Mouse (Mus musculus) megakaryocyte, embryonic 14.5 days (primary cell): ENCODE data around the gene Prdm2. TPM values are rescaled to one million over a fixed set of nuclear protein-coding genes. Genes with fewer than 3 reads are reported as not detected.

Experiments
- H3K27me3 ChIP-seq: replicated peaks from 2 replicates; pipeline ENCODE3; 2012; ENCODE audit warnings: inconsistent platforms
- H3K36me3 ChIP-seq: replicated peaks from 2 replicates; pipeline ENCODE3; 2012; ENCODE audit warnings: low read length, inconsistent platforms, mixed read lengths
- H3K4me1 ChIP-seq: 2 replicates; pipeline ENCODE4 v1.6.1; 2012; ENCODE audit warnings: inconsistent platforms
- H3K4me3 ChIP-seq: replicated peaks from 2 replicates; pipeline ENCODE3; 2012; ENCODE audit warnings: moderate library complexity, mild to moderate bottlenecking, inconsistent platforms
- H3K9me3 ChIP-seq: 2 replicates; pipeline ENCODE4 v1.6.1; 2012; ENCODE audit warnings: inconsistent platforms
- FLI1 ChIP-seq: IDR thresholded peaks from 2 replicates; pipeline ENCODE4 v1.6.1; 2012; ENCODE audit warnings: low read length, inconsistent platforms, mixed read lengths
- GATA1 ChIP-seq: IDR thresholded peaks from 3 replicates; pipeline ENCODE4 v1.6.1; 2012; ENCODE audit warnings: mixed read lengths, low read length, inconsistent platforms, borderline replicate concordance
- polyA plus RNA-seq: library from polyadenylated mRNA; stranded (reverse); fragments of >175 nt; gene quantifications from 2 replicates; pipeline ENCODE4 v1.2.3, GENCODE M21; 2012; ENCODE audit warnings: low replicate concordance; ENCODE audit not compliant: insufficient read depth

The Prdm2 gene
- polyA plus RNA-seq, 1 experiment, result 4.5 TPM

- peaks cover 18% of the 10 kb centered on the region for H3K9me3 ChIP-seq
- H3K4me1 ChIP-seq, result peaks cover 12% of the 10 kb centered on the region
- H3K36me3 ChIP-seq, result no peaks in the 10 kb centered on the region
- TF ChIP-seq FLI1, result no peak
- TF ChIP-seq GATA1, result no peak
- H3K4me3 ChIP-seq, result no peak overlapping the region
- no peaks in the 10 kb centered on the region for H3K27me3 ChIP-seq
Measured at GRCm38 (mm10) chr4:143239117-143239516, 26.3 kb upstream of the Prdm2 start.

- no peaks in the 10 kb centered on the region for H3K27me3 ChIP-seq
- H3K4me1 ChIP-seq, result peaks cover 12% of the 10 kb centered on the region
- peak overlapping the region; percentile 71 for H3K4me3 ChIP-seq
- TF ChIP-seq FLI1 (no peak), GATA1 (no peak)
- no peaks in the 10 kb centered on the region for H3K36me3 ChIP-seq
- peaks cover 22% of the 10 kb centered on the region for H3K9me3 ChIP-seq
Measured at GRCm38 (mm10) chr4:143238241-143239031, 25.6 kb upstream of the Prdm2 start.

GRCm38 (mm10) chr4:143231790-143232422, 19.1 kb upstream of the Prdm2 start:
- peaks cover 20% of the 10 kb centered on the region for H3K9me3 ChIP-seq
- TF ChIP-seq FLI1, result no peak
- no peak for TF ChIP-seq GATA1
- no peaks in the 10 kb centered on the region for H3K4me1 ChIP-seq
- peak overlapping the region; percentile 18 for H3K4me3 ChIP-seq
- H3K27me3 ChIP-seq, result peaks cover 2% of the 10 kb centered on the region
- H3K36me3 ChIP-seq, result no peaks in the 10 kb centered on the region

- H3K9me3 ChIP-seq, result peaks cover 20% of the 10 kb centered on the region
- TF ChIP-seq GATA1 (no peak), FLI1 (no peak)
- no peaks in the 10 kb centered on the region for H3K36me3 ChIP-seq
- no peaks in the 10 kb centered on the region for H3K4me1 ChIP-seq
- no peak overlapping the region for H3K4me3 ChIP-seq
- H3K27me3 ChIP-seq, result peaks cover 2% of the 10 kb centered on the region
Measured at GRCm38 (mm10) chr4:143231110-143231509, 18.3 kb upstream of the Prdm2 start.

GRCm38 (mm10) chr4:143227976-143228375, 15.2 kb upstream of the Prdm2 start:
- Histone ChIP-seq H3K4me3 (no peak overlapping the region), H3K9me3 (peaks cover under 1% of the 10 kb centered on the region; the same call in 1 of the 2 replicates), H3K4me1 (no peaks in the 10 kb centered on the region), H3K36me3 (no peaks in the 10 kb centered on the region), H3K27me3 (peaks cover 5% of the 10 kb centered on the region)
- TF ChIP-seq GATA1 (no peak), FLI1 (no peak)

DNA sequence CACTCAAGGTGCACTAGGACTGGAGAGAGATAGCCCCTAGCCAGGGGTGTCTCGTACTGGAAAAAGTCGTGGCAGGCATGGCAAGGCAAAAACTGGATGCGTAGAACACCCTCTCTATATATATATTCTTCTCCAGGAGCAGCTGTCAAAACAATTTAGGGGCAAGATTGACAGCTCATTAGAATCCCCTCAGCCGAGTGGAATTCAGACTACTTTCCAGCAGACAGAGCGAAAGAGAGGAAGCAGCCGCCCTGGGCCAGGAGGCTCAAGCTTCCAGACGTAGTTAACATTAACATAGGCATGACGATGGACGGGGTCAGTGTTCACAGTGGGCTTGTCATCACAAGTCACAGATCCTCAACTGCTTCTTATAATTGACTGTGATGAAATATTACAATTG, 13.1 kb upstream of the Prdm2 start:
- H3K9me3 ChIP-seq, result no peaks in the 10 kb centered on the region
- TF ChIP-seq GATA1, result no peak
- no peak for TF ChIP-seq FLI1

DNA sequence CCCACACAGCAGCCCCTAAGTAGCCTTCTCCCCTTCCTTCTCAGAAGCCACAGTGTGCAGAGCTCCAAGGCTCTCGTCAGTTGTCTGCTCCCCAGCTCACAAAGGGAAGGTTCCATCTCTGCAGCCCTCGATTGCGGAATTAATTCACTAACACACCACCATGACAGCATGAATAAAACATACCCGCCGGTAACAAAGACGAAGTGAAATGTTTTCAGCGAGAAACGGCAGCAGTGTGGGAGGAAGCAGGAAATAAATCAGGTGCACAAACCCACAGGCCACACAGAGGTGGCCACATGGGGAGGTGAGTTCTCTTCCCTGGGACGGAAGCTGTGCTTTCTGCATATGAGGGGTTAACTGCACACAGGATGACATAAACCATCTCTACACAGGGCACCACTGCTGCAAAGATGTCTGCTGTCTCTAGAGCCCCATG, 6.5 kb upstream of the Prdm2 start:
- no peak overlapping the region for H3K4me3 ChIP-seq
- peaks cover 4% of the 10 kb centered on the region; the same call in 1 of the 2 replicates for H3K4me1 ChIP-seq
- no peaks in the 10 kb centered on the region for H3K36me3 ChIP-seq
- peaks cover 20% of the 10 kb centered on the region for H3K27me3 ChIP-seq
- H3K9me3 ChIP-seq, result peaks cover 3% of the 10 kb centered on the region; the same call in 1 of the 2 replicates
- TF ChIP-seq FLI1 (no peak), GATA1 (no peak)

More for the DNA sequence above, 13.1 kb upstream of the Prdm2 start:
- Histone ChIP-seq H3K4me1 (no peaks in the 10 kb centered on the region), H3K4me3 (no peak overlapping the region), H3K27me3 (peaks cover 6% of the 10 kb centered on the region), H3K36me3 (no peaks in the 10 kb centered on the region)

DNA sequence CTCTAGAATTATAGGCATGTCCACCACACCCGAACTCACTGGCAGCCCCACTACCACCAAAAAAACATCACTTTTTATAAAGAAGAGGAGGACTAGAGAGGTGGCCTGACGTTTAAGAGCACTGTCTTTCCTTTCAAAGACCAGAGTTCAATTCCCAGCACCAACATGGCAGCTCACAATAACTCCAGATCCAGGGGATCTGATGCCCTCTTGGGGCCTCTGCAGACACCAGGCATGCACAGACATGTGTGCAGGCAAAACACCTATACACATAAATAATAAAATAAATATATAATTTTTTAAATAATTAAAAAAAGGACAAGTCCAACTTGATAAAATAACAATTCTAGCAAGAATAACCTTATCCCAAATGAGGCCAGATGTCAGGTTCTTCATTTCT, 6.1 kb upstream of the Prdm2 start:
- TF ChIP-seq GATA1, result no peak
- no peak for TF ChIP-seq FLI1
- H3K4me3 ChIP-seq, result no peak overlapping the region
- H3K27me3 ChIP-seq, result peaks cover 23% of the 10 kb centered on the region
- no peaks in the 10 kb centered on the region for H3K36me3 ChIP-seq
- peaks cover 4% of the 10 kb centered on the region; the same call in 1 of the 2 replicates for H3K4me1 ChIP-seq
- H3K9me3 ChIP-seq, result peaks cover 6% of the 10 kb centered on the region; the same call in 1 of the 2 replicates

DNA sequence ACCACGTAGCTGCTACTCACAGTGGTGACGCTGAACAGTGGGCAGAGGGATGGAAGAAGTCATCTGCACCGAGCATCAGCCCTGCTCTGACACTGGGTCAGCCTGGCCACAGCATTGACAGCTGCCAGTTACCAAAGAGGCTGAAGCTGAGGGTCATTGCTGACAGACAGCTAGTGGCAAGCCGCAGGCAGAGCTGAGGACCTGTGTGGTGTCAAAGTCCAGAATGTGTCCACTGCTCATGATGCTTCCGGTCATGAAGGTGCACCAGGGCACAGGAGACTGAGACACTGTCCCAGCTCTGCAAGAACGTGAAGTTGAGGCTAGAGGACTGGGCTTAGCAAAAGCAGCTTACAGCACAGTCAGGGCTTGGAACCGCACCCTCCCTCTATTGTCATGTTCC, 4.4 kb upstream of the Prdm2 start:
- TF ChIP-seq GATA1 (no peak), FLI1 (no peak)

GRCm38 (mm10) chr4:143214221-143214797, 1.5 kb upstream of the Prdm2 start:
- no peak overlapping the region for H3K4me3 ChIP-seq
- peaks cover 15% of the 10 kb centered on the region; the same call in 1 of the 2 replicates for H3K9me3 ChIP-seq
- no peak for TF ChIP-seq GATA1
- TF ChIP-seq FLI1, result no peak
- H3K4me1 ChIP-seq, result peaks cover 17% of the 10 kb centered on the region
- H3K36me3 ChIP-seq, result no peaks in the 10 kb centered on the region
- H3K27me3 ChIP-seq, result peaks cover 46% of the 10 kb centered on the region

More for the DNA sequence above, 4.4 kb upstream of the Prdm2 start:
- H3K27me3 ChIP-seq, result peaks cover 36% of the 10 kb centered on the region
- H3K4me1 ChIP-seq, result peaks cover 11% of the 10 kb centered on the region
- H3K9me3 ChIP-seq, result peaks cover 11% of the 10 kb centered on the region; the same call in 1 of the 2 replicates
- H3K36me3 ChIP-seq, result no peaks in the 10 kb centered on the region
- H3K4me3 ChIP-seq, result peak overlapping the region; percentile 65
